Mouse (Mus musculus) CH12.LX (cell line): Measurements from ENCODE around the gene Kif1a.

Experiments
- CTCF ChIP-seq, 2 experiments: IDR thresholded peaks in 1 of 2; conservative IDR thresholded peaks in 1 of 2; 2 replicates each; pipeline ENCODE4 v1.5.1; 2011 to 2012; ENCODE audit warnings: low read depth in 2 of 2, low read length in 2 of 2, improper control_type of control experiment in 1 of 2, inconsistent platforms in 1 of 2, mild to moderate bottlenecking in 1 of 2, moderate library complexity in 1 of 2
- JUND ChIP-seq: conservative IDR thresholded peaks from 2 replicates; pipeline ENCODE4 v1.6.1; 2011; ENCODE audit warnings: low read depth, low read length, improper control_type of control experiment
- MYC ChIP-seq: IDR thresholded peaks from 2 replicates; pipeline ENCODE4 v1.6.1; 2011; ENCODE audit warnings: low read depth, mild to moderate bottlenecking, improper control_type of control experiment, low read length
- POLR2A ChIP-seq: IDR thresholded peaks from 2 replicates; pipeline ENCODE4 v1.6.1; 2011; ENCODE audit warnings: low read depth, mild to moderate bottlenecking, improper control_type of control experiment, low read length
- ZKSCAN1 ChIP-seq: IDR thresholded peaks from 2 replicates; pipeline ENCODE4 v1.6.1; 2012; ENCODE audit warnings: low read depth, inconsistent platforms, low read length, improper control_type of control experiment, borderline replicate concordance
- ZMIZ1 ChIP-seq: IDR thresholded peaks from 2 replicates; pipeline ENCODE4 v1.6.1; 2012; ENCODE audit warnings: low read depth, mild to moderate bottlenecking, inconsistent platforms, low read length, improper control_type of control experiment

- TF ChIP-seq CTCF (conservative IDR thresholded peaks at IDR 0.05 in 1 of 2, IDR thresholded peaks at IDR 0.05 in 1 of 2; ENCODE audit: low read depth in 2 of 2, low read length in 2 of 2): no peak
- TF ChIP-seq ZKSCAN1: no peak
- TF ChIP-seq POLR2A: no peak
- no peak for TF ChIP-seq JUND
- no peak for TF ChIP-seq ZMIZ1
- TF ChIP-seq MYC: no peak
Measured at GRCm38 (mm10) chr1:93006061-93006460, 95.7 kb downstream of the Kif1a start, which contains the start of gene Aqp12.
